Mouse (Mus musculus): ENCODE measurements around the gene Wdr4. TPM values are rescaled to one million over a fixed set of nuclear protein-coding genes. Genes with fewer than 3 reads are reported as not detected.
A peak's percentile ranks its signal among the peaks of the same experiment; 100 is the strongest.
"Not testable (repeated sequence)": the region's sequence is repeated elsewhere in the genome, so short reads cannot be mapped to it uniquely, and the experiment has no call there.

Gene Wdr4
- total and polyA plus RNA-seq, 2 experiments from 2014 or later: 28.7 to 55.7 TPM

GRCm38 (mm10) chr17:31535358-31535757, 15.6 kb upstream of the Wdr4 start:
- peak overlapping the region; percentile 93 for H3K27ac ChIP-seq (ENCODE audit: low read depth, low read length)
- no peak overlapping the region for H3K9ac ChIP-seq
- peaks cover 4% of the 10 kb centered on the region for H3K36me3 ChIP-seq (ENCODE audit: insufficient read depth)
- ATAC-seq (peak; percentile 1; the same call in 1 of the 2 replicates), DNase-seq (no peak)
- H3K27me3 ChIP-seq (ENCODE audit: insufficient read depth, low read length): no peaks in the 10 kb centered on the region
- no peak for TF ChIP-seq CTCF (IDR thresholded peaks at IDR 0.05; ENCODE audit: low read depth)
- no peaks in the 10 kb centered on the region for H3K9me3 ChIP-seq (ENCODE audit: low read length)
- H3K4me1 ChIP-seq (ENCODE audit: insufficient read depth): peaks cover 13% of the 10 kb centered on the region
- H3K4me2 ChIP-seq (ENCODE audit: low read depth): 0 out of 2 replicates have a peak overlapping the region, but pooled peaks have one; percentile 29
- no peak overlapping the region for H3K4me3 ChIP-seq (ENCODE audit: low read depth, low read length)
- 60% methylated on average over 4 of the region's 4 CpGs for WGBS

DNA sequence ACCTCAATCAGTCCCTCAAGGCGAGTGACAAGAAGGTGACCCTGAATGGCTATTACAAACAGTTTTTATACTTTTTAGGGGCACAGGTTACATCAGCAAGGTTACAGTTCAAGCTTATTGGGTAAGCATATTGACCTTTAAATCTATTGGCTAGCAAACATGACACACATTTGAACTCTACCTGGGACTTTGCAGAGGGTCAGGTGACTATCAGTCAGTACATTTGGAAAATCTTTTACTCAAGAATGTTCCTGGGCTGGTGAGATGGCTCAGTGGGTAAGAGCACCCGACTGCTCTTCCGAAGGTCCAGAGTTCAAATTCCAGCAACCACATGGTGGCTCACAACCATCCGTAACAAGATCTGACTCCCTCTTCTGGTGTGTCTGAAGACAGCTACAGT, 12.6 kb upstream of the Wdr4 start:
- not testable (repeated sequence) for H3K9me3 ChIP-seq (ENCODE audit: low read length); H3K4me3 ChIP-seq (ENCODE audit: low read depth, low read length); DNase-seq; H3K27ac ChIP-seq (ENCODE audit: low read depth, low read length); H3K9ac ChIP-seq; H3K27me3 ChIP-seq (ENCODE audit: insufficient read depth, low read length); H3K4me2 ChIP-seq (ENCODE audit: low read depth); ATAC-seq
- WGBS: 98% methylated on average over 3 of the region's 4 CpGs
- peaks cover 18% of the 10 kb centered on the region for H3K36me3 ChIP-seq (ENCODE audit: insufficient read depth)
- H3K4me1 ChIP-seq (ENCODE audit: insufficient read depth): peaks cover 16% of the 10 kb centered on the region

- no peak overlapping the region for H3K9ac ChIP-seq
- ATAC-seq (no peak), DNase-seq (no peak)
- 90% methylated on average over 14 of the region's 14 CpGs for WGBS
- no peak overlapping the region for H3K4me3 ChIP-seq (ENCODE audit: low read depth, low read length)
- no peaks in the 10 kb centered on the region for H3K9me3 ChIP-seq (ENCODE audit: low read length)
- peaks cover 16% of the 10 kb centered on the region for H3K4me1 ChIP-seq (ENCODE audit: insufficient read depth)
- no peak for TF ChIP-seq CTCF (IDR thresholded peaks at IDR 0.05; ENCODE audit: low read depth)
- peaks cover 25% of the 10 kb centered on the region for H3K36me3 ChIP-seq (ENCODE audit: insufficient read depth)
- no peak overlapping the region for H3K27ac ChIP-seq (ENCODE audit: low read depth, low read length)
- no peaks in the 10 kb centered on the region for H3K27me3 ChIP-seq (ENCODE audit: insufficient read depth, low read length)
- no peak overlapping the region for H3K4me2 ChIP-seq (ENCODE audit: low read depth)
Observed at GRCm38 (mm10) chr17:31531441-31532158, 11.8 kb upstream of the Wdr4 start.

DNA sequence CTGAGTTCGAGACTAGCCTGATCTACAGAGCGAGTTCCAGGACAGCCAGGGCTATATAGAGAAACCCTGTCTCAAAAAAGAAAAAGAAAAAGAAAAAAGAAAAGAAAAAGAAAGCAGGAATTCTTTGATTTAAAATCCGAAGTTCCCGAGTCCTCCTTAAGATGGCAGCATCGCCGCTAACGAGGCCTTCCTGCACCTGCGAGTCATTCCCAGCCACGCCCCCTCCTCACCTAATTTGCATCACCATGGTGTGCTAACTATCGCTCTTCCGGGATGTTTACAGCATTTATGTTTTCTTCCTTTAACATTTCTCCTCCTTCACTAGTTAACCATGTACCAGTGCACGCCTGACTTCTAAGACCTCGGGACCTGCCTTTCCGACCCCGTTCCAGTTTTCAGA, 9.5 kb upstream of the Wdr4 start:
- Histone ChIP-seq H3K27me3 (ENCODE audit: insufficient read depth, low read length) (no peaks in the 10 kb centered on the region), H3K9me3 (ENCODE audit: low read length) (no peaks in the 10 kb centered on the region), H3K4me2 (ENCODE audit: low read depth) (no peak overlapping the region), H3K9ac (no peak overlapping the region), H3K27ac (ENCODE audit: low read depth, low read length) (no peak overlapping the region), H3K4me3 (ENCODE audit: low read depth, low read length) (no peak overlapping the region), H3K4me1 (ENCODE audit: insufficient read depth) (0 out of 2 replicates have a peak, but pooled peaks cover 3% of the 10 kb centered on the region), H3K36me3 (ENCODE audit: insufficient read depth) (peaks cover 25% of the 10 kb centered on the region)
- peak; percentile 69 for TF ChIP-seq CTCF (IDR thresholded peaks at IDR 0.05; ENCODE audit: low read depth)
- 23% methylated on average over 15 of the region's 15 CpGs for WGBS
- DNase-seq (peak; percentile 81), ATAC-seq (peak; percentile 85; the same call in 1 of the 2 replicates)

DNA sequence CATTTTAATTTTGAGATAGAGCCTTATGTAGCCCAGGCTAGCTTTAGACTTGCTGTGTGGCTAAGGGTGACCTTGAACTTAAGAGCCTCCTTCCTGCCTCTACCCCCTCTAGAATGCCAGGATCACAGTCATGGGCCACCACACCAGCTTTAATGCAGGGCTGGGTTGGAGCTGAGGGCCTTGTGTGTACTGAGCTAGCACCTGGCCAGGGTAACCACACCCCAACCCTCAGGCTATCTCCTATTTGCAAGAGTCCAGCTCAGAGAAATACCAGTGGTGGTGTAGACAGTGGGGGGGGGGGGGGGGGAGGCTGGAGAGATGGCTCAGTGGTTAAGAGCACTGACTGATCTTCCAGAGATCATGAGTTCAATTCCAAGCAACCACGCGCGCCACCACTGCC, 6.0 kb upstream of the Wdr4 start:
- H3K4me3 ChIP-seq (ENCODE audit: low read depth, low read length): no peak overlapping the region
- H3K4me2 ChIP-seq (ENCODE audit: low read depth): no peak overlapping the region
- TF ChIP-seq CTCF (IDR thresholded peaks at IDR 0.05; ENCODE audit: low read depth): no peak
- 94% methylated on average over 3 of the region's 3 CpGs for WGBS
- peaks cover 14% of the 10 kb centered on the region for H3K4me1 ChIP-seq (ENCODE audit: insufficient read depth)
- ATAC-seq (no peak), DNase-seq (no peak)
- no peaks in the 10 kb centered on the region for H3K9me3 ChIP-seq (ENCODE audit: low read length)
- peaks cover 21% of the 10 kb centered on the region for H3K36me3 ChIP-seq (ENCODE audit: insufficient read depth)
- no peak overlapping the region for H3K27ac ChIP-seq (ENCODE audit: low read depth, low read length)
- H3K27me3 ChIP-seq (ENCODE audit: insufficient read depth, low read length): no peaks in the 10 kb centered on the region
- H3K9ac ChIP-seq: no peak overlapping the region

GRCm38 (mm10) chr17:31525114-31525513, 5.3 kb upstream of the Wdr4 start:
- Histone ChIP-seq H3K4me2 (ENCODE audit: low read depth) (no peak overlapping the region), H3K9ac (no peak overlapping the region), H3K4me3 (ENCODE audit: low read depth, low read length) (no peak overlapping the region), H3K27ac (ENCODE audit: low read depth, low read length) (no peak overlapping the region), H3K27me3 (ENCODE audit: insufficient read depth, low read length) (no peaks in the 10 kb centered on the region), H3K36me3 (ENCODE audit: insufficient read depth) (peaks cover 21% of the 10 kb centered on the region), H3K9me3 (ENCODE audit: low read length) (no peaks in the 10 kb centered on the region), H3K4me1 (ENCODE audit: insufficient read depth) (peaks cover 14% of the 10 kb centered on the region)
- DNase-seq: no peak
- TF ChIP-seq CTCF (IDR thresholded peaks at IDR 0.05; ENCODE audit: low read depth): no peak
- 96% methylated on average over 4 of the region's 4 CpGs for WGBS
- no peak for ATAC-seq

DNA sequence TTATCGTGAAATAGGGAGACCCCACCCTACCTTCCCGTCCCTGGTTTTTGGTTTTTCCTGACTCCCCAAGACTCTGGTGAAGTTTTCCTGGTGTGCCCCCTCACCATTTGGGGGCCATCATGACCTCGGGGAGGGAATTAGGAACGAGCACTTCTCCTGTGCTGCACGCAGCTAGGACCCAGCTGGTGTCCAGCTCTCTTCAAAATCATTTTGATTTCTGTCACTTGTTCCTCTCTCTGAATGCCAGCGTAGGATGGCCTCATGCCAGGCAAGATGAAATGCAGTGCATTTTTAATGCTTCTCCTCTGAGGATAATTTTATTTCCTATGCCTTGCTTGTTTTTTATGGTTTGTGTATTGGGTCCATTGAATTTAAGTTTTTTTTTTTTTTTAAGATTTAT, 2.2 kb upstream of the Wdr4 start:
- Histone ChIP-seq H3K4me2 (ENCODE audit: low read depth) (peak overlapping the region; percentile 2; the same call in 1 of the 2 replicates), H3K9me3 (ENCODE audit: low read length) (no peaks in the 10 kb centered on the region), H3K36me3 (ENCODE audit: insufficient read depth) (peaks cover 4% of the 10 kb centered on the region), H3K4me1 (ENCODE audit: insufficient read depth) (peaks cover 17% of the 10 kb centered on the region), H3K9ac (no peak overlapping the region), H3K27me3 (ENCODE audit: insufficient read depth, low read length) (no peaks in the 10 kb centered on the region), H3K4me3 (ENCODE audit: low read depth, low read length) (no peak overlapping the region), H3K27ac (ENCODE audit: low read depth, low read length) (0 out of 2 replicates have a peak overlapping the region, but pooled peaks have one; percentile 5)
- DNase-seq: no peak
- no peak for TF ChIP-seq CTCF (IDR thresholded peaks at IDR 0.05; ENCODE audit: low read depth)
- WGBS: 62% methylated on average over 6 of the region's 6 CpGs
- no peak for ATAC-seq
